Mouse (Mus musculus): ENCODE measurements around the gene Rhbdd2.

- TF ChIP-seq POLR2A (IDR thresholded peaks at IDR 0.05; ENCODE audit: low read depth, low read length) (no peak), USF1 (IDR thresholded peaks at IDR 0.05; ENCODE audit: low read depth, low read length) (no peak), JUN (IDR thresholded peaks at IDR 0.05; ENCODE audit: insufficient read depth, low read depth, low read length) (no peak), HCFC1 (IDR thresholded peaks at IDR 0.05; ENCODE audit: low read depth, low read length) (no peak), CTCF (conservative IDR thresholded peaks at IDR 0.05 in 1 of 2, IDR thresholded peaks at IDR 0.05 in 1 of 2; ENCODE audit: low read depth in 2 of 2, low read length in 2 of 2) (no peak), TCF12 (IDR thresholded peaks at IDR 0.05; ENCODE audit: low read depth, low read length) (no peak), USF2 (conservative IDR thresholded peaks at IDR 0.05; ENCODE audit: low read depth, low read length) (no peak), EP300 (IDR thresholded peaks at IDR 0.05; ENCODE audit: low read length) (no peak), ELF1 (IDR thresholded peaks at IDR 0.05; ENCODE audit: low read depth, low read length) (no peak), POLR2AphosphoS2 (IDR thresholded peaks at IDR 0.05; ENCODE audit: low read depth, low read length) (no peak)
These were observed 3.0 kb upstream of the Rhbdd2 start for GRCm38 (mm10) chr5:135629401-135629800.
